Comparison of ENCODE assay signal across 9 mouse cellular contexts in genomic region chr11:90782975-90783374, GRCm38 (mm10).
DNase-seq lines count a peak whose midpoint lies in the region; ATAC-seq lines count a peak whose summit lies in the region.
"Had no signal": no experiment of that assay in that cellular context is flagged by ENCODE, and none has a peak within 500 bp of the region (broad histone marks: within the 10 kb centered on the region; RNA-seq: fewer than 3 reads in every experiment).

No protein-coding gene starts in this region.

- H3K4me1 ChIP-seq in heart, embryonic 11.5 days (ENCODE audit: control insufficient read depth, insufficient read depth, low read length) = no peaks in the 10 kb centered on the region
- H3K4me1 ChIP-seq in kidney, embryonic 16.5 days (ENCODE audit: insufficient read depth, low read length) = no peaks in the 10 kb centered on the region
- H3K4me1 ChIP-seq in liver, embryonic 13.5 days (replicated peaks) = no peaks in the 10 kb centered on the region
- H3K4me1 ChIP-seq: liver, embryonic 15.5 days had no signal

- no peak overlapping the region for H3K4me3 ChIP-seq in heart, embryonic 11.5 days (ENCODE audit: low read depth, low read length)
- H3K4me3 ChIP-seq in kidney, embryonic 16.5 days (ENCODE audit: low read length) = no peak overlapping the region
- H3K4me3 ChIP-seq in liver, embryonic 13.5 days (replicated peaks) = no peak overlapping the region
- H3K4me3 ChIP-seq: liver, embryonic 15.5 days had no signal

- H3K9ac ChIP-seq in heart, embryonic 11.5 days (ENCODE audit: low read depth, low read length) = no peak overlapping the region
- H3K9ac ChIP-seq in kidney, embryonic 16.5 days (replicated peaks; ENCODE audit: low read length) = no peak overlapping the region
- H3K9ac ChIP-seq in liver, embryonic 13.5 days = no peak overlapping the region
- H3K9ac ChIP-seq: liver, embryonic 15.5 days had no signal

- H3K36me3 ChIP-seq in heart, embryonic 11.5 days (ENCODE audit: control insufficient read depth, insufficient read depth, low read length) = no peaks in the 10 kb centered on the region
- H3K36me3 ChIP-seq in kidney, embryonic 16.5 days (ENCODE audit: insufficient read depth, low read length) = no peaks in the 10 kb centered on the region
- H3K36me3 ChIP-seq in liver, embryonic 13.5 days = no peaks in the 10 kb centered on the region
- H3K36me3 ChIP-seq: liver, embryonic 15.5 days had no signal

- 37% methylated on average over 6 of the region's 6 CpGs for WGBS in heart, embryonic 11.5 days (ENCODE audit: insufficient replicate concordance)
- WGBS in kidney, embryonic 16.5 days = 27% methylated on average over 6 of the region's 6 CpGs
- WGBS in liver, embryonic 13.5 days (ENCODE audit: insufficient replicate concordance) = 30% methylated on average over 6 of the region's 6 CpGs

- H3K9me3 ChIP-seq in heart, embryonic 11.5 days (replicated peaks; ENCODE audit: control insufficient read depth, low read length) = no peaks in the 10 kb centered on the region
- H3K9me3 ChIP-seq in kidney, embryonic 16.5 days (ENCODE audit: low read length) = no peaks in the 10 kb centered on the region
- no peaks in the 10 kb centered on the region for H3K9me3 ChIP-seq in liver, embryonic 13.5 days (replicated peaks)
- H3K9me3 ChIP-seq: liver, embryonic 15.5 days had no signal

- no peaks in the 10 kb centered on the region for H3K27me3 ChIP-seq in heart, embryonic 11.5 days (ENCODE audit: control insufficient read depth, insufficient read depth, low read length)
- H3K27me3 ChIP-seq in kidney, embryonic 16.5 days (ENCODE audit: insufficient read depth, low read length) = no peaks in the 10 kb centered on the region
- no peaks in the 10 kb centered on the region for H3K27me3 ChIP-seq in liver, embryonic 13.5 days
- H3K27me3 ChIP-seq: liver, embryonic 15.5 days had no signal

- no peak for DNase-seq in heart, adult 8-10 months (ENCODE audit: low spot score)
- DNase-seq in urinary bladder, postnatal 14 days (ENCODE audit: low spot score) = peak; percentile 6
- no peak for DNase-seq in urinary bladder, adult 2 months (ENCODE audit: low spot score)
- no peak for DNase-seq in liver, embryonic 13.5 days
- DNase-seq in adipocyte (ENCODE audit: low spot score) = no peak
- no peak for DNase-seq in spleen, postnatal 10 days (ENCODE audit: low spot score in 2 of 2)

- no peak overlapping the region for H3K27ac ChIP-seq in heart, embryonic 11.5 days (ENCODE audit: low read depth, low read length)
- no peak overlapping the region for H3K27ac ChIP-seq in kidney, embryonic 16.5 days (ENCODE audit: low read length)
- no peak overlapping the region for H3K27ac ChIP-seq in liver, embryonic 13.5 days
- H3K27ac ChIP-seq: liver, embryonic 15.5 days had no signal

- no peak for ATAC-seq in heart, embryonic 11.5 days (replicated peaks; ENCODE audit: insufficient number of reproducible peaks, low FRiP score, low TSS enrichment)
- peak; percentile 81; the same call in 1 of the 2 replicates for ATAC-seq in kidney, embryonic 16.5 days (ENCODE audit: low FRiP score, low TSS enrichment)
- peak; percentile 20; the same call in 1 of the 2 replicates for ATAC-seq in liver, embryonic 13.5 days (ENCODE audit: low read depth)

- H3K4me2 ChIP-seq in heart, embryonic 11.5 days = peak overlapping the region; percentile 32; the same call in 1 of the 2 replicates
- no peak overlapping the region for H3K4me2 ChIP-seq in kidney, embryonic 16.5 days (replicated peaks; ENCODE audit: low read depth, low read length)
- H3K4me2 ChIP-seq in liver, embryonic 13.5 days = no peak overlapping the region
- H3K4me2 ChIP-seq: liver, embryonic 15.5 days had no signal
